Mouse (Mus musculus) cerebellum, adult 8-10 months (tissue): ENCODE results near the gene Lrrc8d.

Source experiments
- DNase-seq: peaks from one replicate; pipeline ENCODE4 v3.0.0; 2022

Lrrc8d gene

DNA sequence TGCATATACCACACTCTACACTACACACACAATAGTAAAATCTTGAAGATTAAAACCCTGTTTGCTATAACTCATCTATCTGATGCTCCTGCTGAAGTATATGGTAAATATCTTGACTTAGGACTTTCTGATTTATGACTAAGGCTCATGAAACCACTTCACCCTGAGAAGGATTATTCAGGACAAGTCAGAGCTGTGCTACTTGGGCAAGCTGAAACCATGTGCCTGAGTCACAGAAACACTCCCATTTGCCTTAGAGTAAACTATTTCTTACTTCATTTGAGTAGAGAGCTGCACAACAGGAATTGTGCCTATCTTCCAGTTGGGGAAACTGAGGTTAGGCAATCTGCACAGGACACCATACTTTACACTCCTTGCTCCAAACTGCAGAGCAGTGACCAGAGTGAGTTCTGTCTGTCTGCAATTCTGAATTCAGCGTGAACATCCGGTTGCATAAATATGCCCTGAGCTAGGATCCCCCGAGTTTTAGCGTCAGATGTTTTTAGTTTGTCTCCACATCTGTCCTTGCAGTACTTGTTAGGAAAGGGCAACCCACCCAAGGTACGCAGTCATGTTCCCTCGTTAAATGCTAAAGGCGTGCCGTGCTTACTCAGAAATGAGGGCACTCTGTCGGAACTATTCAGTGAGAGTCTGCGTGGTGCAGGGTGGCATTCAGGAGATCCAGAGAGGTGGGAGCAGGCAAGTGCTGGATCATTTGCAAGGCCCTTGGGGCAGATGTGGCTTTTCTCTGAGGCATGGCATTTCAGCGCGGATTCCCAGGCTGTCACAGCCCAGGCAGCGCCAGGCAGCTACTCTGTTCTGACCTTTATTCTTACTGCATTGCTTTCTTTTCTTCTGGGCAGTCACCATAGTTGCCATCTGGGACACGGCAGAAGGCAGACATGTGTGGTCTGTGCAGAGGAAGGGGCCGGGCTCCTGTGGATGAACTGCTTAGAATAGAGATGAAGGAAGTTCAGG is 123.0 kb downstream of the Lrrc8d start:
- no peak for DNase-seq

DNA sequence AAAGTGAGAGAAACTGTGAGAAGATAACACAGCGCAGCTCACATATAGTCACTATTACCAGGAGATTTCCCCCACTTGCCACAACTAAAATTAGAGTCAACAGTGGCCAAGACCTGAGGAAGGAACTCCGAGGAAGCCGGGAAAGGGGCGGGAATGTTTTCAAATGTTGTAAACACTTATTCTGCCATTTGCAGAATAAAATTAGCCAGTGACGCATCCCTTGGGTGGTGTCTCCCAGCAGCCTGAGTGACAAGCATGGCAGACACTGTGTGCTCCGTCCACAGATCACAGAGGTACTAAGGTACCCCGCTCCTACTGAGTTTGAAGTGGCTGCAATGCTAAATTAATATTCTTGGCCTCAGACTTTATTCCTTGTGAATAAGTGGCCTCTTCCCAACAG is 124.5 kb downstream of the Lrrc8d start:
- DNase-seq = no peak

DNA sequence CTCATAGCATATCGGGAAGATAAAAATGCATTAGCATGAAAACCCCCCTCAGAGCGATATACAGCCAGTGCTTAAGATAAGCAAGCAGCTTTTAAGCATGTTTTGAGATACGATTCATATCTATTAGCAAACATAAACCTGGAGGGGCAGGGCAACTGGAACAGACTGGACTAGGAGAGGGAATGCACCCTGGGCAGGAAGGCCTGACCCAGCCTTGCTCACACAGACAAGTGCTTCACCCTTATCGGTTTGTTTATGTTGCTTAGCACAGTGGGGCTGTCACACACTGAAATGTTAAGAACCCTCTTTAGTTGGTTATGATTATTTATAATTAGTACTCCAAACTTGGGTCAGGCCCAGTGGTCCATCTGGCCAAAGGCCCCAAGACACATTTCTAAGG is 125.1 kb downstream of the Lrrc8d start:
- no peak for DNase-seq

DNA sequence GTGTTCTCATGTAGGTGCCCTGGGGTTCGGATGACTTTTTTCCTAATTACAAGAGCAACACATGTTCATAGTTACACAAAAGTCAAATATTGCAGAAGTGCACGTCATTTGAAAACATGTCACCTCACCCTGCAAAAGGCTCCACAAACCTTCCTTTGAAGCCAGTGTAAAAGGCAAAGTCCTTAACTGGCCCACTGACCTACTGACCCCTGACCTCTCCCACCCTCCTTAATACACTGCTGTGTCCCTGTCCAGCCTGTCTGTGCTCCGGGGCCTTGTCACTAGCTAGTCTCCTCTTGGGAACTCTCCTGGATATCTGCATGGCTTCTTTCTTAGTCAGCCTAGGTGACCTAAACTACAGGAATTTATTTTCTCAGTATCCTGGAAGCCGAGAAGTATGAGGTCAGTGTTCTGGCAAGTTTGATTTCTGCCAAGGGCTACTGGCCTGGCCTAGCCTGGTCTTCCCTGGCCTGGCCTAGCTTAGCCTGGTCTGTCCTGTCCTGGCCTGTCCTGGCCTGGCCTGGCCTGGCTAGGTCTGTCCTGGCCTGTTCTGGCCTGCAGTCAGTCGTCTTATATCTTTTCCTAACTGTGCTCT is 127.2 kb downstream of the Lrrc8d start:
- no peak for DNase-seq

GRCm38 (mm10) chr5:105828050-105828449 is 128.3 kb downstream of the Lrrc8d start:
- DNase-seq = no peak

- DNase-seq = no peak
These were observed 129.3 kb downstream of the Lrrc8d start for GRCm38 (mm10) chr5:105829008-105829586.

DNA sequence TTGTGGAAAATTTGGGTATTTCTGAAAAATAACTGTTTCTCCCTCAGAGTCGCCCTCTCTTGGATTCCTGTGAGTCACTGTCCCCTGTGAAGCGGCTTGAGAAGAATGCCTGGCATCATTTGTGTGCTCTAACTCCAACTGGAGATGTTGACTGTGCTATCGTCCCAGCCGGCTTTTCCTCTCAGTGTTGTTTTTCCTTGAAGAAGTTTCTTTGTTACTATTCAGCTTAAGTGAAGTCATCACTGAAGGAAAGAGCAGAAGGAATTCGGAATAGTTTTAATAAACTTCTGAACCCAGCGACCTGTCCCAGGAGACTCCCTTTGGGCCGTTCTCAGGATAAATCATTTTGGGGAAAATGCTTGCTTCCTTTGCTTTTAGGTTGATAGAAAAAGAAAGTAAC is 132.4 kb downstream of the Lrrc8d start:
- no peak for DNase-seq

GRCm38 (mm10) chr5:105833923-105834322 is 134.2 kb downstream of the Lrrc8d start:
- no peak for DNase-seq

- no peak for DNase-seq
These were observed 136.2 kb downstream of the Lrrc8d start for GRCm38 (mm10) chr5:105836006-105836405.

GRCm38 (mm10) chr5:105839740-105840310 is 140.1 kb downstream of the Lrrc8d start:
- DNase-seq = no peak

- no peak for DNase-seq
These were observed 144.4 kb downstream of the Lrrc8d start for GRCm38 (mm10) chr5:105844044-105844753.

GRCm38 (mm10) chr5:105845041-105845440 is 145.3 kb downstream of the Lrrc8d start:
- DNase-seq = no peak

- no peak for DNase-seq
These were observed 148.0 kb downstream of the Lrrc8d start for GRCm38 (mm10) chr5:105847726-105848125.

GRCm38 (mm10) chr5:105849222-105849621 is 149.5 kb downstream of the Lrrc8d start:
- no peak for DNase-seq

DNA sequence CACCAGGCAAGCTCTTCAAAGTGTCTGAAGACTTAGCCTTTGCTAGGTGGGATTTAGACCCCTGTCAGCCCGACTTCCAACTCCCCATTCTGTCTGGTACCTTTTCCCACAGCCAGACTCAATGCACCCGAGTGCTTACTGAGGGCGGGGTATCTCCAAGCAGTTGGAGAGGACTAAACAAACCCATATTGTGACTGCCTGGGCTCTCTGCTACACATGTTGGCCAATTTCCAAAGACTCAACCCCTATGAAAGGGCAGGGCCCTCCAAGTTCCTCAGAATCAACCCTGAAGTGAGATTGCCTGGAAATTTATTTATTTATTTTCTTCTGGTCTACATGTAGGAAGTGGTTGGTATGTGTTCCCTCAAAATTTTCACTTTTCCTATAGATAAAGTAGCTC is 149.9 kb downstream of the Lrrc8d start:
- no peak for DNase-seq

GRCm38 (mm10) chr5:105853271-105853670 is 153.5 kb downstream of the Lrrc8d start:
- DNase-seq = no peak

GRCm38 (mm10) chr5:105857486-105857885 is 157.7 kb downstream of the Lrrc8d start:
- DNase-seq = no peak

DNA sequence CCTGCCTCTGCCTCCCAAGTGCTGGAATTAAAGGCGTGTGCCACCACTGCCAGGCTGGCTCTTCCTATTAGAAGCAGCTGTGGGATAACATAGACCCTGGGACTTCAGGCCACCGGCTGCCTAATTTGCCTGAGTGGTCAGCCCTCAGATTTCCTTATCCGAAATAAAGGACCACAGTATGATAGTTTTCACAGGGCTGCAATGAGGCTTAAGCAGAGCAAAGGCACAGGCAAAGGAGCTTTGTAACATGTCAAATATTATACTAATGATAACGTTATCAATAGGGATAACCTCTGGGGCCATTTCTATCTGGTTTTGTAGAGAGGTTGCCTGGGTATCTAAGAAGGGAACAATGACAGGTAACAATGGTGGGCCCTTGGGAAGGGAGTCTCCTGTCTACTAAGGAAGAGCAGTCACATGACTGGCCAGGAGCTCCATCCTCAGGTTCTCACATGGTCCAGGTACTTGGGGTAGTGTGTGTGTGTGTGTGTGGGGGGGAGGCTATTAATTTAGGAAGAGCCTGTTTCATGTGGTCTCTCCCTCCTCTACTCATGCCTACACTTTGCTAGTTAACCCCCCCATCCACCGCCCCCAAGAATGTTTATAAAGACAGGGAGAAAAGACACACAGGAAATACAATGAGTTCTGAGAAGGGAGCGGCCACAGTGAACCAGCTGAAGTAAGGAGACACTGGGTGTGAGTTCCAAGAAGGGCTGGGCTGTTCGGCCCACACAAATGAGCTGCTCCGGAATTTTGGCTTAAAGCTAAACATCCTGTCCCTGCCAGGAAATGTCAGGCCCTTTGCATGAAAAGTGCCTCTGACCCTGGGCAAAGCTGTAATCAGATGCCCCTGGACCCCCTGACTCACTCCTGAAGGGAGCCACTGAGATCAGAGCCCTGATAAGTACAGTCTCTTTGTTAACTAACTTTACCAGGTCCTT is 159.3 kb downstream of the Lrrc8d start:
- DNase-seq = no peak

- DNase-seq = no peak
These were observed 160.1 kb downstream of the Lrrc8d start for GRCm38 (mm10) chr5:105859716-105860460.

- DNase-seq = no peak
These were observed 160.7 kb downstream of the Lrrc8d start for GRCm38 (mm10) chr5:105860461-105860835.

DNA sequence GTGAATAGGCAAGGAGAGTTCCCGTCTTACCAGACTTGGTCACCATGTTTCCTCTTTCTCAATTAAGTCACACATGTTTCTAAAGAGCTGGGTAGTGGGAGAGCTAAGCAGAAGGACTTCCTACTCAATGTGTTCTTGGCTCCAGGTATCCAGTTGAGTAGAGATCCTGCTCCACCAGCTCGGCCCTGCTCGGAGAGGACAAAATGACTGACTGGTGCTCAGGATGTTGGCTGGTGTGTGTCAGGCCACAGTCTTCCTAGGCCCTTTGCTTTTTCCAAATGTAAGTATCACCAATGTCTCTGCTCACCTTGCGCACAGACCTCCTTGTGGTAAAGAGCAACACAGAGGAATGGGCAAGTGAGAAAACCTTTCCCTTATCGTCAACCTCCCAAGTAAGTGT is 161.8 kb downstream of the Lrrc8d start:
- no peak for DNase-seq
